Mouse (Mus musculus): ENCODE data around the gene Usmg5.

GRCm38 (mm10) chr19:47088226-47088625, 2.2 kb downstream of the Usmg5 start:
- TF ChIP-seq MAFK (IDR thresholded peaks at IDR 0.05; ENCODE audit: insufficient read depth, low read depth, low read length) (no peak), HCFC1 (IDR thresholded peaks at IDR 0.05; ENCODE audit: borderline replicate concordance, insufficient read depth, low read length) (no peak)
